Mouse (Mus musculus) T-helper 2 cell (primary cell): ENCODE results near the gene Stx12.

ENCODE experiments used
- in situ Hi-C: fragments of 300-600 bp; cut with MboI, MseI; formaldehyde crosslinking; loops from one replicate; pipeline ENCODE4 v1.15.1; 2025; ENCODE audit warnings: high pct_unique_total_duplicates

Stx12 gene

DNA sequence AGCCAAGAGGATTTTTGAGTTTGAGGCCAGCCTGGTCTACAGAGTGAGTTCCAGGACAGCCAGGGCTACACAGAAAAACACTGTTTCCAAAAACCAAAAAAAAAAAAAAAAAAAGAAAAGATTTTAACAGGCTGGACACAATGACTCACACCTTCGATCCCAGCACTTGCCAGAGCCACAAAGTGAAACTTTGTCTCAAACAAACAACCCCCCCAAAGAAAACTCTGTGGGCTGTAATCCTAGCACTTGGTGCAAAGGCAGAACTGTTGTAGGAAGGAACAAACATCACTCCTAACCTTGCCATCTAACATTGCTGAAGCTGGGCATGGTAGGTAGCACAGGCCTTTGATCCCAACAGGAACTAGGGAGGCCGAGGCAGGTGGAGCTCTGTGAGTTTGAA is 19.5 kb downstream of the Stx12 start:
- in situ Hi-C loops = no loop called here

DNA sequence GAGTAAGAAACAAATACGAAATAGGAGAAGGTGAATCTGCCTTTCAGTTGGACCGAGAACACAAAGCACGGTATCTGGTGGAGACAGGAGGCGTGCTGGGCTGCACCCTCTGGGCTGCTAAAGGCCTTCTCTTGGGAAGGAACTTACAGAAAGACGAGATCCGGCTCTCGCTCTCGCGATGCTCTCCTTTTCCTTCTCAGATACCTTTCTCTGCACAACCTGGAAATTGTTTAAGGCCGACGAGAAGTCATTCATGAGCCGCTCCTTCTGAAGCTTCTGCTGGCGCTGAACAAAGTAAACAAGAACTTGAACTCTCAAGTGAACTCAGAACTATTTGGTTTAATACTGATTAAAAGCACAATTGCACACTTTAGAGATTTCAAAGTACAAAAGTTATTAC is 21.3 kb downstream of the Stx12 start:
- in situ Hi-C loops = no loop called here

DNA sequence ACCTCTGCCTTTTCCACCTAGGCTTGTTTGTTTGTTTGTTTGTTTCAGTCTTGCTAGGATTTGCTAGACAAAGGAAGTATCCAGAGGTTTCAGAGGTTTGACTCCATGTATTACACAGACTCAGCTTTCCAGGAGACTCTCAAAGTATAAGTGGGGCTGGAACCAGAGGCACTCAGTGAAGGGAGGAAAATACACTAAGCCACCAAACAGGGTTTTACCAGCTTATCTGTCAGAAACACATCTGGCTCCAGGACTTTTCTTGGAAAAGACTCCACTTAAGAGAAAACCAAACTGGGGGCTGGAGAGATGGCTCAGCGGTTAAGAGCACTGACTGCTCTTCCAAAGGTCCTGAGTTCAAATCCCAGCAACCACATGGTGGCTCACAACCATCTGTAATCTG is 23.4 kb downstream of the Stx12 start:
- in situ Hi-C loops = no loop called here

DNA sequence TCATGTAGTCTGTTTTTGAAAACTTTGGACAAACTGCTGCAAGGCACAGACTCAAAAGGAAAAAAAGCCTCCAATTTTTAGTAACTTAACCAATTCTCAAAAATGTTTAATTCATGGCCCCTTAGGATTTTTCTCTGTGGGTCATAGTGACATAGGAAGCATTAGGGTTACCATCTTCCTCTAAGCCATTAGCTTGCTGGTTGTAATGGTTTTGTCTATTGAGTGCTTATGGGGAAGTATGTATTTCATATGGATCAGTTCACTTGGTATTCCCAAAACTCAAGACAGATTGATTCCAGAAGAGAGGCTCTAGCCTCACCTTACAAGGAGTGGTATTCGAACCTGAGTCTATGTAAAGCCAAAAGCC is 40.6 kb downstream of the Stx12 start:
- in situ Hi-C loops = no loop called here

DNA sequence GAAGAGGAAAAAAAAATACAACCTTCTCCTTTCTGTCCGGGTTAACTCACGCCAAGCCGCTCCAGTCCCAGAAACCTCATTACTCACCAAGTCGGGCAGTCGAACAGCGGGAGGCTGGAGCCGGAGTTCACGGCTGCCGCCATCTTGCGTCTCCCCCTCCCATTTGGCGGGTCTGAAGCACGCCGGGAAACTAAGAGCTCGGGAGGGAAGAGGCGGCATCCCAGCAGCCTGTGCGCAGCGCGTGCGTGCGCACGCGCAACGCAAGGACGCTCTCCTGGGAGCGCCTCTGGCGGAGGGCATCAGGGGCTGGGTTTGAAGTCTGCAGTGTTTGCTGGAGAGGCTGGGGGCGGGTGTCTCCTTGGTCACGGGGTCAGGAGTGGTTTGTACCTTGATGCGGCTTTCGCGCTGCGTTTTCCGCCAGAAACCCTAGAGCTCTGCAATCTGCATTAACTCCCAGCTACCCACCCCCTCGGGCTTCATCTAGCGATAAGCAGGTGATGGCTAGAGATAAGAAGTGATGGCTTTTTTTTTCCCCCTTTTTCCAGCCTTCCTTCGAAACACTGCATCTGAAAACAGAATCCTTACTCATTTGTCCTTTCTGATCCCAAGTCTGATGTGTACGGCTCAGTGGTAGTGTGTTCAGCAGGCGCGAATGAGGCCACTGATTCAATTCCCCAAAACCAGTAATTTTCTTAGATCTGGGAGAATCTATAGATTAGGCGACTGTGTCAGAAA is 41.2 kb downstream of the Stx12 start, which contains the start of gene Ppp1r8:
Gene Ppp1r8, minus strand, starts transcription at position 200 of the 735 bp plus-strand sequence.
- in situ Hi-C loops = no loop called here

DNA sequence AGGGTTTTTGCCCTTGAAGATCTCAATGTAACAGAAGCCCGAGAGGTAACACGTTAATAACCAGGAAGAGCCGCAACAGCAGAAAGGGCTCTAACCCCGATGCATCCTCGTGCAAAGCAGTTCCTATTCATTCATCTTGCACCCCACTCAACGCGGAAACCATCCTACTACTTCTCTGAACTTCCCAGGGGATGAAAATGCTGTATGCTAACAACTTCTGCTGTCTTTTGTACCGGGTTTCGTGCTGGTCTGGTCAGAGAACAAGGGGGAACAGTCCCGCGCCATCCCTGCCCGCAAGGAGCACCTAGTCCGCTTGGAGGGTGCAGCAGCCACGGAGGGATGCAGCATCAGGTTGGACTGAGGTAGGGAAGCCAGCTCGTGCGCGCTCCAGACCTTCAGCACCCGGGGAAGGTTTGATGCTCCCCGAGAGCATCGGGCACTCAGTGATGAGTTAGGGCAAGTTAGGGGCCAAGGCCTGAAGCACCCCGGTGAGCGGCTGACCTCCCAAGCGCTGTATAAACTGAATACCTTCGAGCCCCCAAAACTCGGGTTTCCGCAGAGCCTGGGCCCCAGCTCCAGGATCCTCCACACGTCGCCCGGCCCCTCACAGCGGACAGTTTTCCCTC is 41.9 kb downstream of the Stx12 start:
- in situ Hi-C loops = no loop called here

DNA sequence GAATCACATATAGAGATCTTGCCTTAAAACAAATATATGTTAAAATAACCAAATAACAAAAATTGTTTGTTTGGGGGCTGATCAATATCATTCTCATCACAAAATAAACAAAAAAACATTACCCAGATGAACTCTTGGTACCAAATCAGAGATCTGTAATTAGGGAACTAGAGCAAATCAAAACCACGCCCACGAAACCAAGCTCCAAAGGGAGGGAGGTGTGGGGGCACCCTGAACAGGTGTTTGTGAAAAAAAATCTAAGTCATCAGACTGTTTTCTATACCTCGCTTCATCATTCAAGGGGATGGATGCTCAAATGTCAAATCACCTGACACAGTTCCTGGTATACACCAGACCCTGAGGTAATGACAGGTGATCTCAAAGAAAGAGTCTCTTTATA is 42.8 kb downstream of the Stx12 start:
- in situ Hi-C loops = no loop called here

DNA sequence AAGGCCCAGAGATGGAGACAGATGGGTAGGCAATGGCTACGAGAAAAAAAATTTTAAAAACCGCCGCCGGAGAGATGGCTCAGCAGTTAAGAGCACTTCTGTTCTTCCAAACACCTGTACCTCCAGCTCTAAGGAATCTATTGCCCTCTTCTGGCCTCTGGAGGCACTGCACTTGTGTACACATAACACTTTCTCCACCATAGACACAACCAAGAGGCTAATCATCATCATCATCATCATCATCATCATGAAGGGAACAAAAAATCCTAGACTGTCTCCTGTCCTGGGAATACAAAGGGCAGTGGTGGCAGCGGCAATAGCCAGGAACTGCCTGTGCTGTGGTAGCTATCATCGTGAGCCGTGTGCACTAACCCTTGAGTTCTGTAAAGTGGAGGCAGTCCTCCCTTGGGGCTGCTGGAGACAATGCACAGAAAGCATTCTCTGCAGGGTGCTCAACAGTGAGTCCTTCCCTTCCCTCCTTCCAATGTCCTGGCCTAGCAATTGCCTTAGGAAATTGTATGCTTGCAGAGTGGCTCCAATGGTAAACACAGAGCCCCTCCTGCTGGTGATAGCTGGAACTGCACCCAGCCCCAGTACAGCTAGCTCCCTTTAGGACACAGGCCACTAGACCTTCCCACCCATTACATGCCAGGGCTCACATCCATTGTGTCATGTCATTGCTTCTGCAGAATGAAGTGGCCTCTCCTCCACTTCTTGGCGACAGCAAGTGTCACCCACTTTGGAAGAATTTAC is 60.5 kb downstream of the Stx12 start:
- in situ Hi-C loops = no loop called here

DNA sequence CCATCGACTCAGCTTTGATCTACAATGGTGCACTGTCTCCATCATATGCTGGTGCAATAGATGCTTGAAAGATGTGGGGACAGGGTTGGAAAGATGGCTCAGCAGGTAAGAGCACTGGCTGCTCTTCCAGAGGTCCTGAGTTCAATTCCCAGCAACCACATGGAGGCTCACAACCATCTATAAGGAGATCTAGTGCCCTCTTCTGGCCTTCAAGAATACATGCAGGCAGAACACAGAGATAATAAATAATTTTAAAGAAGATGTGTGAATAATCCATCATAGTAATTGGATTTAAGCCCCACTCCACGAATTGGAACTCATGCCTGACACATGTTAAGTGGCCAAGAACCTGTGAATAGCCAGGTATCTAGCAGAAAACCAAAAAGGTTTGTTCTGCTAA is 65.9 kb downstream of the Stx12 start:
- in situ Hi-C loops = no loop called here

DNA sequence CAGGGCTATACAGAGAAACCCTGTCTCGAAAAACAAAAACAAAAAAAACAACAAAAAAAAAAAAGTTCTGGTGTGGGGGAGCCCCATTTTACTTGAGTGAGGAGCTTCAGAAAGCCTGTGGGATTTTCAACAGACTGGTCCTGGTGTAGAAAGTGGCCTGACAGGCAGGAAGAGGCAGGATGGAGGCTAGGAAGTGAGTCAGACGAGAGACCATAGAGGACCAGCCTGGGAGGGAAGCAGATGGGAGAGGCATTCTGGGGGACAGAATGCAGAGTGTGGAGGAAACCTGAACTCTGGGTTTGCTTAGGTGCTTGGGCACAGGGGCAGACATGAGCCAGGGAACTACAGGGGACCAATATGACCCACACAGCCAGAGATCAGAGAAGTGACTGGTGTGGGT is 67.5 kb downstream of the Stx12 start:
- in situ Hi-C loops = no loop called here

DNA sequence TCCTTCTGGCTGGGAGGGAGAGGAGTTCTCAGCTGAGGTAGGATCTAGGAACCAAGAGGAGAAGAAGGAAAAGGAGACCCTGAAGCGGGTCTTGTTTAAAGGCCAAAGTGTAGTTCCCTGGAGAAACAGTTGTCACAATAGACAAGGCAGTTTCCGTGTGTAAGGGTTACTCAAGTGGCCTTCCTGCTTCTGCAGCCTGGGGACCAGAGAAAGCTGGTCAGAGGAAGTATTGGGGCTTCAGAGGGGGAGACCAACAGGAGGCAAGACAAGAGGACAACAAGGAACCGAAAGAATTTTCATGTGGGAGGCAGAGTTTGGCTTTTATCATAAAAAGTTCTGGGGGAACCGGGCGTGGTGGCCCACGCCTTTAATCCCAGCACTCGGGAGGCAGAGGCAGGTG is 67.9 kb downstream of the Stx12 start:
- in situ Hi-C loops = no loop called here

DNA sequence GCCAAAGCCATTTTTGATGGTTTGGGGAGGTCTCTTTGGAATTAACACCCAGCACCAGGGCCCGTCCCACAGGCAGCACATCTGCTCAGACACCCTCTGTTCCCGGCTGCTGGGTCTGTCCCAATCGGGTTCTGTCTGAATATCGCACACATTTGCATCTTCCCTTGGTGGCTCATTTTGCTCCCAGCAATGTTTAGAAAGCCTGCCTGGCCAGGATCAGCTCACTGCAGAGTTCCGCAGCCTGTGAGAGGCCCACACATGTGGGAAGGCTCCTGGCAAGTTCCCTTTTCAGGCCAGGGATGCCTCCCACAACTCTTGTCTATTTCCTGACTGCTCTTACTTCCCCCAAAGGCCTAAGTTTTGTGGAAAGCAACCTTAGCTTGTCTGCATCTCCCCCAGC is 74.7 kb downstream of the Stx12 start:
- in situ Hi-C loops = no loop called here

DNA sequence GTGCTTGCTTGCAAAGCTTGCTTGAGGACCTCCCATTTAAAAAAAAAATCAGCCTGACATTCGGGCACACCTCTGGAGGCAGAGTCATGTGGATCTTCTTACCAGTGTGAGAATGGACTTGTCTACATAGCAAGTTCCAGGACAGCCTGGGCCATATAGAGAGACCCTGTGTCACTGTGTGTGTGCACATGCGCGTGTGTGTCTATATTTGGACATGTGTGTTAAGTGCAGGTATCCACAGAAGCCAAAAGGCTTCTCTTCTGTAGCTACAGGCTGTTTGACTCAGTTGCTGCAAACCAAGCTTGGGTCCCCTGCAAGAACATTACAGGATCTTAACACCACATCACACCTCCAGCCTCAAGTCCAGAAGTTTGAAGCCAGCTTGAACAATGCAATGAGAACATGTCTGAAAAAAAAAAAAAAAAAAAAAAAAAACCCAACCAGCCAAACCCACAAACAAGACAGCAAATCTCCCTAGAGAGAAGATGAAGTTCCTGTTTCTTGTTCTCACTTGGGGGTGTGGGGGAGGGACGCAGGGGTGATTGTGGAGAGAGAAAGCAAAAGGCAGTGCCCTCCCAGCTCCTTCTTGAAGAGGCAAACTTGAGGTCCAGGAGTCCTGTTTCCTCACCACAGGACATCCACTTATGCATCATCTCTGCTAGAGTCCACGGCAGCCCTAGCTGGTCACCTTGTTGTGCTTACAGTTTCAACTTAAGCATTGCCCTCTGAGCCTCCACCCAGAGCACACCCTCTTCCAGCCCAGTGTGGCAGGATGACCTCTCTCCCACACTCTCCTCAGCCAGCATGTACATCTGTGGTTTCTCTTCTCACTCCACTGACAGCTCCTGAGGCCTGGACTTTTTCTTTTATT is 76.3 kb downstream of the Stx12 start:
- in situ Hi-C loops = no loop called here

DNA sequence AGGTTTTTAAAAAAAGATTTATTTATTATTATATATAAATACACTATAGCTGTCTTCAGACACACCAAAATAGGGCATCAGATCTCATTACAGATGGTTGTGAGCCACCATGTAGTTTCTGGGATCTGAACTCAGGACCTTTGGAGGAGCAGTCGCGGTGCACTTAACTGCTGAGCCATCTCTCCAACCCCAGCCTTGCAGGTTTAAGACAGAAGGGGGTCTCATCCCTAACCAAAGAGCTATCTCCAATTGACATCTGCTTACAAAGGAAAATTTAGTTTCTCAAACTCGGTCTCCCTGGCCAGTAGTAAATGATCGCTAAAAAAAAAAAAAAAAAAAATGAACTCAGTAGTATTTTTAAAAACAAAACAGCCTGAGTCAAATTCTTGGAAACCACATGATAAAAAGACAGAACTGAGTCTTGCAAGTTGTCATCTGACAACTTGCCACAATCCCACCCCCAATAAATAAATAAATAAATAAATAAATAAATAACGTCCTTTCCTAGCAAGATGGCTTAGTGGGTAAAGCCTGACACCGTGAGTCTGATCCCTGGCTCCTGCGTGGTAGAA is 77.6 kb downstream of the Stx12 start:
- in situ Hi-C loops = no loop called here

DNA sequence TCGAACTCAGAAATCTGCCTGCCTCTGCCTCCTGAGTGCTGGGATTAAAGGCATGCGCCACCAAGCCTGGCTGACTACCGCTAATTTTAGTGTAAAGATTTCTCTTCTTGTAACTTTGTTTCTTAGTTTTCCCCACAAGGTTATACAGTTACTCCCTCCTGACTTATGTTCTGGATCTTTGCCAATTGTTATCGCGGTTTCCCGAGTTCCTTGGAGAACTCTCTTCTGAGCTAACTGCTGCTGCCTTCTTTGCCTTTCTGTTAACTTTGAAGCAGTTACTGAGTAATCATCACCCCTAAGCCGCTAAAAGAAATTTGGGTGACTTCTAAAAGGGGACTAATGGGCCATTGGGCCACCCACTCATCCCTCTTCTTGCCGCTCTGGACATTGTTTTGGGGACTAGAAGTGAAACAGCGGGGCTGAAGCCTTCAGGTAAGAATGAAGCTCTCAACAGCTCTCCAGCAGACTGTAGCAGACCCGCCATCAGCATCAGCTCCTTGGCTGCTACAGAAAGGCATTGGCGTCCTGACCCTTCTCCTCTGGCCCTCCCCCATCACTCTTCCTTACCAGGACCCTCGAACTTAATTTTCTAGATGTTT is 78.6 kb downstream of the Stx12 start:
- in situ Hi-C loops = no loop called here

DNA sequence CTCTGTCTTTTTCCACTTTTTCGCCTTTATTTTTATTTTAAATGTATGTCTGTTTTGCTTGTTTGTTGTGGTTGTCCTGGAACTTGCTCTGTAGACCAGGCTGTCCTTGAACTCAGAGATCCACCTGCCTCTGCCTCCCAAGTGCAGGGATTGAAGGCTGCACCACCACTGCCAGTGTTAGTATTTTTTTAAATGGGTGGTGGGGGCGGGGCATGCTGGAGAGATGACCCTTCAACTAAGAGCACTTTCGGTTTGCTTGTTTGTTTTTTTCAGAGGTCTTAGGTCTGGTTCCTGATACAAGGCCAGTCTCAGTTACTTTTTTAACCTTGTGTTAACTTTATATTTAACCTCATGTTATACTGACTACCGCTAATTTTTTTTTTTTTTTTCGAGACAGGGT is 79.2 kb downstream of the Stx12 start:
- in situ Hi-C loops = no loop called here

DNA sequence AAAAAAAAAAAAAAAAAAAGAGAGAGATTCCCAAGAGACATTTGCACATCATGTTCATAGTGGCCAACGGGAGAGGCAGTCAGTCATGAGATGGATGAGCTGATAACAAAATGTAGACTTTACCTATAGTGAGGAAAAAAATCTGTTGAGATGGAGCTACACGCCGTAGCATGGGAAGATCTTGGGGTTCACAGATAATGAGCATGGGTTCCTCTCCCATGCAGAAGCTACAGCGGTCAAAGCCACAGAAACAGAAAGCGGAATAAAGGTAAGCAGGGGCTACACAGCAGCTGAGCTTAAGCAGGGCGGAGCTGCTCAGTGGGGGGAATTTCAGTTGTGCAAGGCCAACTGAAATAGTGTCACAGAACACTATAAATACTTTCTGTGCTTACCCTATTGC is 80.0 kb downstream of the Stx12 start:
- in situ Hi-C loops = no loop called here

DNA sequence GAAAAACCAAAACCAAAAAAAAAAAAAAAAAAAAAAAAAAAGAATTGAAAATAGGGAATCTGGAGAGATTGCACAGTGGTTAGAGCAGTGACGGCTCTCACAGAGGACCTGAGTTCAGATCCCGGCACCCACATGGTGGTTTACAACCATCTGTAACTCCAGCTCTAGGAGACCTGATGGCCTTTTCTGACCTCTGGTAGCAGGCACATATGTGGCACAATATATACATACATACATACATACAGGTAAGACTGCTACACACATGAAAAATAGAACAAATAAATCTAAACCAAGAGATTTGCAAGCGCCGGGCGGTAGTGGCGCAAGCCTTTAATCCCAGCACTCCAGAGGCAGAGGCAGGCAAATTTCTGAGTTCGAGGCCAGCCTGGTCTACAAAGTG is 80.4 kb downstream of the Stx12 start:
- in situ Hi-C loops = no loop called here
